Mouse (Mus musculus) limb, embryonic 14.5 days (tissue): ENCODE measurements around the gene Naa20. TPM values are rescaled to one million over a fixed set of nuclear protein-coding genes. Genes with fewer than 3 reads are reported as not detected.

Experiments used
- ATAC-seq: fragments of 200-750 bp; cut with Nextera tagmentation; 2 replicates; pipeline ENCODE4 v1.8.0; 2017; ENCODE audit warnings: low read depth, moderate number of reproducible peaks, moderate TSS enrichment; ENCODE audit not compliant: low FRiP score
- DNase-seq: peaks from one replicate; pipeline ENCODE4 v3.0.0-alpha.2; 2015; ENCODE audit warnings: low spot score
- H3K27ac ChIP-seq: fragments of 300-500 bp; sonication (generic); replicated peaks from 2 replicates; pipeline ENCODE4 v1.5.1; 2014; ENCODE audit warnings: low read depth, mild to moderate bottlenecking, low read length, moderate library complexity, mixed read lengths
- H3K27me3 ChIP-seq: fragments of 300-500 bp; sonication (generic); 2 replicates; pipeline ENCODE4 v1.6.1; 2014; ENCODE audit warnings: low read length, mixed read lengths; ENCODE audit not compliant: control insufficient read depth, insufficient read depth
- H3K36me3 ChIP-seq: fragments of 300-500 bp; sonication (generic); 2 replicates; pipeline ENCODE4 v1.6.1; 2014; ENCODE audit warnings: mild to moderate bottlenecking, low read length, moderate library complexity, mixed read lengths; ENCODE audit not compliant: control insufficient read depth, insufficient read depth
- H3K4me1 ChIP-seq: fragments of 300-500 bp; sonication (generic); 2 replicates; pipeline ENCODE4 v1.6.1; 2014; ENCODE audit warnings: antibody characterized with exemption, low read length, mixed read lengths; ENCODE audit not compliant: control insufficient read depth, insufficient read depth
- H3K4me2 ChIP-seq: fragments of 300-500 bp; sonication (generic); replicated peaks from 2 replicates; pipeline ENCODE4 v1.6.1; 2014; ENCODE audit warnings: low read depth, mild to moderate bottlenecking, low read length, moderate library complexity; ENCODE audit not compliant: severe bottlenecking
- H3K4me3 ChIP-seq: fragments of 300-500 bp; sonication (generic); replicated peaks from 2 replicates; pipeline ENCODE4 v1.5.1; 2014; ENCODE audit warnings: low read length
- H3K9ac ChIP-seq: fragments of 300-500 bp; sonication (generic); 2 replicates; pipeline ENCODE4 v1.6.1; 2014; ENCODE audit warnings: mild to moderate bottlenecking, low read depth, low read length, moderate library complexity; ENCODE audit not compliant: severe bottlenecking
- H3K9me3 ChIP-seq: fragments of 300-500 bp; sonication (generic); 2 replicates; pipeline ENCODE4 v1.6.1; 2016; ENCODE audit warnings: low read length; ENCODE audit not compliant: control insufficient read depth
- POLR2A ChIP-seq: fragments of 200-500 bp; IDR thresholded peaks from 2 replicates; pipeline ENCODE4 v1.8.0; 2012; ENCODE audit warnings: inconsistent platforms, mild to moderate bottlenecking, moderate library complexity, borderline replicate concordance; ENCODE audit not compliant: insufficient read depth, insufficient read length; ENCODE audit errors: extremely low read depth
- WGBS: fragments of 180-500 bp; shearing (Covaris S2); extraction: QIAGEN DNeasy Blood & Tissue Kit; methylation state at CpG from one replicate; pipeline ENCODE4 v1.1.7; 2014; 5-methylcytosine and 5-hydroxymethylcytosine counted together
- polyA plus RNA-seq, 2 experiments: library from polyadenylated mRNA; depleted of rRNA in 1 of 2; stranded (reverse) in 1 of 2; unstranded in 1 of 2; fragments of >200 nt; fragmentation: Nextera tagmentation in 1 of 2; extraction: Ambion mirVana in 1 of 2; gene quantifications; 2 replicates each; pipeline versions ENCODE4 v1.2.1 to v1.2.3; 2012 to 2014

Naa20 gene
- polyA plus RNA-seq, 2 experiments, result 103 to 186 TPM

DNA sequence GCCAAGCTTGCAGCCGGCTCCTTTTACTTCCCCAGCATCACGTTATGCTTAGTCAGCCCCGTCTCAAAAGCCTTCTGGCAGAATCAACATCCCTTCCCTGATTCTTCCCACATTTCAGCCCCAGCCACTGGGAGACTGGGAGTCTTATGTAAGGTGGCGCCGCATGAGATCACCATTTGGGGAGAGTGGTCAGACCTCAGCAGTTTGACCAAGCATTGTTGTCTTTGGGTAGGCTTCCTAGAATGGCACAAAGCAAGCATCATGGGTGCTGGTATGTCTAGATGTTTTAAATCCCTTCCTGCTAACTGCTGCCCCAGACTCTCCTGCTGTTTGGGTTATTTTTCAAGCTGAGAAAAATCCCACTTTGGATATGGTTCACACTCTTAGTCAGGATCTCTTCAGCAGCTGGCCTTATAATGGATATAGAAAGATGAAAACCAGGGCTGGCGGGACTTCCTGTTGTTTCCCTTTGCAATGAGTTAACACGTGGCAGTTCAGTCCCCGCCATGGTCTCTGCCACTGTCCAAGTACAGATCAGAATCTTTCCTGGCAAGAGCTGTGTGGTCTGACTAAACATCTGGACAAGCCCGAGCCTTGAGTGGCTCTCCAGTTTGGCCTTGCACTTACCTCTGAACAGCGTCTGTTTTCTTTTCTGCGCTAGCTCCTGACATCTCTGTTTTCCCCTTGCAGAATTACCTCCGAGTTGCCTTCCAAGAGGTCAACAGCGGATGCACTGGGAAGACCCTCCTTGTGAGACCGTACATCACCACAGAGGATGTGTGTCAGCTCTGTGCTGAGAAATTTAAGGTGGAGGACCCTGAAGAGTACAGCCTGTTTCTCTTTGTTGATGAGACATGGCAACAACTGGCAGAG, 16.8 kb upstream of the Naa20 start:
- no peak overlapping the region for H3K4me2 ChIP-seq
- peak; percentile 17 for DNase-seq
- H3K4me1 ChIP-seq, result peaks cover 73% of the 10 kb centered on the region
- peaks cover 53% of the 10 kb centered on the region for H3K36me3 ChIP-seq
- no peak for ATAC-seq
- TF ChIP-seq POLR2A, result no peak
- H3K9me3 ChIP-seq, result no peaks in the 10 kb centered on the region
- peak overlapping the region; percentile 40 for H3K27ac ChIP-seq
- no peaks in the 10 kb centered on the region for H3K27me3 ChIP-seq
- no peak overlapping the region for H3K9ac ChIP-seq
- H3K4me3 ChIP-seq, result no peak overlapping the region
- 52% methylated on average over 14 of the region's 14 CpGs for WGBS

DNA sequence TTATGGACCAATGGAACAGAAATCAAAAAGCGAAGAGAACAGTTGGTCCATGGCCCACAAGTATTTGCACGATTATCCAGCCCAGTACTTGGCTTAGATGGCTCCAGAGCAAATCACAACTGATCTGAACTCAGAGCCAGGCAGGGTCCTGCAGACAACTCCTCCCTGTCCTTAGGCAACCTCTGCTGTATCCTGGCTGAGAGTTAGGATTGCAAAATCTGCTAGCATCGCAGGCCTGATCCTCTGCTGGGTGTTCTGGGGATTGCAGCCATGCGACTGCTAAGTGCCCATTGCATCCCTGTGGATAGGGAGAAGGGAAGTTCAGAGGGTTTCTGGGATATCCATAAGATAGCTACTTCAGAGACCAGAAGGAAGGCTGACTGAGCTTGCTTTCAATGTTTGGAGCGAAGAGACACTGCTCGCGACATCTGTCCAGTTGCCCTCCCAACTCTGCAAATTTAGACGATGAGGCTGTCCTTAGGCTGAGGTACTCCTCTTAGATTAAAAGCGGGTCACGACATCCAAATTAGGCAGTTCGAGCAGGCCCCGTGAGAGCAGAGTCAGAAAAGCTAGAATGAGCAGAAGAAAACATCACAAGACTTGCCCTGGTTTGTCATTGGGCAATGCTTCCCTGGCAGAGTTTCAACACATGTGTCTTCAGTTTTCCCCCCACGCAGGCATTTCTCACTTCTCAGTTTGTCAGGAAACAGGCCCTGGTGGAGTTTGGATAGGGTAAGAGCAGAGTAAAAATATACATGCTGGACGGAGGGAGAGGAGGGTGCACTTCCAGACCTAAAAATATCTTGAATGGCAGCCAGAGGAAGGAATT, 13.7 kb upstream of the Naa20 start:
- TF ChIP-seq POLR2A, result no peak
- Histone ChIP-seq H3K27ac (peak overlapping the region; percentile 77), H3K4me1 (peaks cover 47% of the 10 kb centered on the region), H3K9me3 (no peaks in the 10 kb centered on the region), H3K9ac (no peak overlapping the region), H3K36me3 (peaks cover 43% of the 10 kb centered on the region), H3K4me3 (no peak overlapping the region), H3K27me3 (no peaks in the 10 kb centered on the region), H3K4me2 (no peak overlapping the region)
- DNase-seq, result peak; percentile 87
- ATAC-seq, result peak; percentile 76
- WGBS, result 47% methylated on average over 14 of the region's 14 CpGs

DNA sequence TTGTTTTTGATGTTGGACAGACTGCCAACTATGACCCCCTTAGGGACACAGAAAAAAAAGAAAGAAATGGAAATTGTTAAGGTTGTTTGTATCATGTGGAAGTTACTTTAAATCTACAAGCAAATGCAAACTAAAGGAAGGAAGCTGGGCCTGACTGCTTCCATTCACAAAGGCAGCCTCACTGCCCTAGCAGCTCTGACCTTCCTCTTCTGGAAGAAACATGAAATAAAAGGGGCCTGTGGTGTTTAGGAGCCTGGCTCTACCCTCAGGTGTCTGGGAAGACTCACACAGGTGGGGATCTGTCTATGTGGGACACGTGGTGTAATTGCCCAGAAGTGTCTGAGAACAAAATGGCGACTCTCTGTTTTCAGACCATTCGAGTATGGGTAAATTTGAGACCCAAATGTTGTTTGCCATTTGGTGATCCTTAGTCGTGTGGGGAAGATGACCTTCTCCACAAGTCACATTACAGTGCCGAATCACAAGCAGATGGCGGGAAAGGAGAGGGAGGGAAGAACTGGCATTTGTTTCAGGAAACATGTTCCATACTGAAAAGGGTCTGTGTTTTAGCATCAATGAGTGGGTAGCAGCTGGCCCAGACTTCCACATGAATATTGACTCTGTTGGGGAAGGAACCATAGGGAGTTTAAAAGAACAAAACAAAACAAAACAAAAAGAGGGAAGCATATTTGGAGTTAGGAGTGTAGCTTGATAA, 13.0 kb upstream of the Naa20 start:
- Histone ChIP-seq H3K9me3 (no peaks in the 10 kb centered on the region), H3K4me1 (peaks cover 39% of the 10 kb centered on the region), H3K4me2 (no peak overlapping the region), H3K27me3 (no peaks in the 10 kb centered on the region), H3K4me3 (no peak overlapping the region), H3K36me3 (peaks cover 36% of the 10 kb centered on the region), H3K27ac (peak overlapping the region; percentile 77), H3K9ac (no peak overlapping the region)
- 52% methylated on average over 6 of the region's 6 CpGs for WGBS
- DNase-seq, result no peak
- no peak; the same call in none of the 2 replicates for ATAC-seq
- TF ChIP-seq POLR2A, result no peak

DNA sequence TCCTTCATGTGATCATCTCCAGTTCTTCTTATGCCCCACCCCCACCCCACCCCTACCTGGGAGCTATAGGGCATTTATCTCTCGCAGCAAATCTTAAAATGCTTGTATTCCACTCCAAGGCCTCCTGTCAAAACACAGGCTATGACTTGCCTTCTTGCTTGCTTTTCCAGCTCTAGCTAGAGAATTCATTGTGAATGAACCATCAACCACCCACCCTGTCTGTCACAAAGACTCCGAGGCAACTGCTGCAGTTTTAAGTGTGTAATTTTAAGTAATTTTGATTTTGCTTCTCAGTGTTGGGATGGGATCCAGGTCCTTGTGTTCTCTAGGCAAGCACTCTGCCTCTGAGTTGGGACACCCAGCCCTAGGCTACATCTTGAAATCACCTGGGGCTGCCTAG, 11.3 kb upstream of the Naa20 start:
- H3K27ac ChIP-seq, result no peak overlapping the region
- ATAC-seq, result no peak

DNA sequence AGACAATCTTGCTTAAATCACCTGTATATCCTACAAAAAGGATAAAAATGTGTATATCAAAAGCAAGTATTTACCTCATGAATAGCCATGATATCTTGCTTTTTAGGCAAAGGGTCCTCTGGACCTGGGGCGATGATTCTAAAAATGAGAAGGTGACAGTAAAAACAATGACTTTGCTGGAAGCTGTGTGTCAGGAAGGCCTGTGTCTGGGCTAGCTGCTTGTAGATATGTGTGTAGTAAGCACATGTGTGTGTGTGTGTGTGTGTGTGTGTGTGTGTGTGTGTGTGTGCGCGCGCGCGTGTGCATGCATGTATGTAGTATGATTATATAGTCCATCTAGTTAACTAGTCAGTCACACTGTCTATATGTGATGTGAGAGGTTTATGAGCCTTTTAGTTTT, 8.1 kb upstream of the Naa20 start:
- H3K4me1 ChIP-seq, result peaks cover 9% of the 10 kb centered on the region
- DNase-seq (no peak), ATAC-seq (no peak)
- no peak overlapping the region for H3K4me2 ChIP-seq
- no peak overlapping the region for H3K9ac ChIP-seq
- H3K4me3 ChIP-seq, result no peak overlapping the region
- no peaks in the 10 kb centered on the region for H3K27me3 ChIP-seq
- H3K36me3 ChIP-seq, result no peaks in the 10 kb centered on the region
- WGBS, result 100% methylated on average over 6 of the region's 6 CpGs
- H3K27ac ChIP-seq, result no peak overlapping the region
- TF ChIP-seq POLR2A, result no peak
- no peaks in the 10 kb centered on the region for H3K9me3 ChIP-seq

More for the DNA sequence above, 11.3 kb upstream of the Naa20 start:
- 72% methylated on average over 2 of the region's 2 CpGs for WGBS
- Histone ChIP-seq H3K4me2 (no peak overlapping the region), H3K27me3 (no peaks in the 10 kb centered on the region), H3K4me1 (peaks cover 24% of the 10 kb centered on the region), H3K4me3 (no peak overlapping the region), H3K9ac (no peak overlapping the region), H3K36me3 (peaks cover 21% of the 10 kb centered on the region), H3K9me3 (no peaks in the 10 kb centered on the region)
- no peak for DNase-seq
- TF ChIP-seq POLR2A, result no peak
